Mouse (Mus musculus) left cerebral cortex, postnatal 10 days (tissue): ENCODE results near the gene Cacnb2. TPM values are rescaled to one million over a fixed set of nuclear protein-coding genes. Genes with fewer than 3 reads are reported as not detected.

Experiments
- DNase-seq, 2 experiments: peaks; one replicate each; pipeline ENCODE4 v3.0.0; 2021 to 2022; ENCODE audit warnings: low spot score in 2 of 2, mixed read lengths in 1 of 2; ENCODE audit errors: extremely low spot score in 1 of 2
- intact Hi-C: fragments of 180-260 bp; cut with DNase I; formaldehyde crosslinking; loops from one replicate; pipeline ENCODE4 v1.15.1; 2025
- total RNA-seq, 2 experiments: library from RNA; stranded (reverse); gene quantifications; 2 replicates each; pipeline ENCODE4 v1.2.3; 2021

The Cacnb2 gene
- total RNA-seq, 2 experiments from 2014 or later, result 32.5 to 36.1 TPM

GRCm38 (mm10) chr2:14834700-14835317, 231.9 kb downstream of the Cacnb2 start:
- intact Hi-C loops, result no loop called here
- no peak for DNase-seq

DNA sequence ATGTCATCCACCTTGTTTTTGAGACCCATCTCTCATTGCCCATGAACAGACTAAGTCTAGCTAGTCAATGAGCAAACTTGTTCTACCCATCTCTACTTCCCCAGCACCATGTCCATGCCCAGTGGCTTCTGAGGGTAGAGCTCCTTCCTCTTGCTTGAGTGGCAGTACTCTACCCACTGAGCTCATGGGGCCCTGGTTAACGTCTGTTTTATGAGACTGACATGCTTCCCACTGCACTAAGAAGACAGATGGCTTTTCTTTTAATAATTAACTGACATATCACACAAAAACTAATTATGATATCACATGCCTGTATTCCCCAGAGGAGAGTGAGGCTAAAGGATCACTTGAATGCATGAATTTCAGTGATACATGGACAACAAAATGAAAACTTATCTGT, 238.4 kb downstream of the Cacnb2 start:
- intact Hi-C loops, result no loop called here

DNA sequence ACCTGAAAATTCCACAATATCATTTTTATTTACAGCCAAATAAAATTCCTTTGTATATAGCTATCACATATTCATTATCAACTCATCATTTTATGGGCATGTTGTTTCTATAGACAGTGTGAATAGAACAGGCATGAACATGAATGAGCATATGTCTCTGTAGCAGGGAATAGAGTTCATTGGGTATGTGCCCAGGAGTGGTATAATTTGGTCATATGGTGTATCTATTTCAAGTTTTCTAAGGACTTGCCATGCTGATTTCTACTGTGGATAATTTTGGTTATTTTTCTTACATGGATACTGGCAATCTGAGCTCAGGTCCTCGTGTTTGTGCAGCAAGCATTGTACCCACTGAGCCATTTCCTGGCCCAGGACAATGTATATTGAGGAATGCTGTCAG, 243.8 kb downstream of the Cacnb2 start:
- peak in 1 of 2 experiments; percentile 30 for DNase-seq
- intact Hi-C loops, result no loop called here

More for the DNA sequence above, 238.4 kb downstream of the Cacnb2 start:
- no peak for DNase-seq

- intact Hi-C loops, result no loop called here
- DNase-seq, result no peak
These were observed 244.3 kb downstream of the Cacnb2 start for GRCm38 (mm10) chr2:14847188-14847587.

DNA sequence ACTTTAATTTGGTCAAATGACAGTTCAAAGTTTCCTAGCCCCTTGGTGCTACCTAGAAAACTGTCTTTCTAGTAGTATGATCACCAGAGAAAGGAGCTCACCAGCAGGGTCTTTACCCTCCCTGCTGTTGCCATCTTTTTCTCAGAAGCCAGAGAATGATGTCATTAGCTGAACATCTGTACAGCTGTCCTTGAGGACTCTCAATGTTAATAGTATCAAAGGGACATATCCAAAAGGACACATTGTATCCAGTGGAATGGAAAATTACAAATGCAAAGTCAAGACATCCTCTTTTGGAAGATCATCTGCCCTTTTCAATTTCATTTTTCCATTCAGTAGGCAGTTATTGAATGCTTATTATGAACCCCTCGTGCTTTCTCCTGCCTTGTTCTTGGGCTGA, 247.9 kb downstream of the Cacnb2 start:
- DNase-seq, result no peak
- intact Hi-C loops, result no loop called here

DNA sequence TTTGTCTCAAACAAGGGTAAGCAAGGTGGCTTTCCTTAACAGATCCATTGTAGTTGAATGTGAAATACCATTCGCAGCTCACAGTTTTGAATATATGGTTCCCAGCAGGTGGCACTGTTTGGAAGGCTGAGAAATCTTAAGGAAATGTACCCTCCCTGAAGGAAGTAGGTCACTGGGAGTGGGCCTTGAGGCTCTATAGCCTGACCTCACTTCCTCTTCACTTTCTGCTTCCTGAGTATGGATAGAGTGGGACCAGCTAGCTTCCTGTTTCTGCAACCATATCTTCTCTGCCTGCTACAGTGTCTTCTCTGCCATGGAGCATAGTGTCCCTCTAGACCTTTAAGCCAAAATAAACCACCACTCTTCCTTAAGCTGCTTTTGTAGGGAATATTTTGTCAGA, 248.5 kb downstream of the Cacnb2 start:
- no peak for DNase-seq
- intact Hi-C loops, result no loop called here

- intact Hi-C loops, result no loop called here
- no peak for DNase-seq
These were observed 251.2 kb downstream of the Cacnb2 start for GRCm38 (mm10) chr2:14854054-14854453.

- no peak for DNase-seq
- intact Hi-C loops, result no loop called here
These were observed 255.4 kb downstream of the Cacnb2 start for GRCm38 (mm10) chr2:14858301-14858700.

DNA sequence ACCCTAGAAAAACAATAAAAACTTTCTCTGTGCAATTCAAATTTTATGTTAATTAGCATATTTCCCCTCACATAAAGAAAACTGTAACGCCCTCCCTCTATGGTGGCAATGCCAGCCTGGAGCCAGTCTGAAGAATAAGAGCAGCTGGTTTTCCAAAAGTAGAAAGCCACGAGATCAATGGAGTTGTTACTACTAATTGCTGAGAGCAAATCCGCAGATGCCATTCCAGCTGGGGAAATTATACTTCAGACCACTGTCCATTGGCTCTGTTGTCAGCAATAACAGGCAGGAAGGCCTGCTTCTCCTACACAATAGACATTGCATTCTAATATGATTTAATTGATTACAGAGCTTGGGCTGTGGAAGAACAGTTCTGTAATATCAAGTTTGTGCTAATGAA, 257.5 kb downstream of the Cacnb2 start:
- no peak for DNase-seq
- intact Hi-C loops, result no loop called here

- peak in 1 of 2 experiments; percentile 20 for DNase-seq
- intact Hi-C loops, result no loop called here
These were observed 258.7 kb downstream of the Cacnb2 start for GRCm38 (mm10) chr2:14861613-14862012.

DNA sequence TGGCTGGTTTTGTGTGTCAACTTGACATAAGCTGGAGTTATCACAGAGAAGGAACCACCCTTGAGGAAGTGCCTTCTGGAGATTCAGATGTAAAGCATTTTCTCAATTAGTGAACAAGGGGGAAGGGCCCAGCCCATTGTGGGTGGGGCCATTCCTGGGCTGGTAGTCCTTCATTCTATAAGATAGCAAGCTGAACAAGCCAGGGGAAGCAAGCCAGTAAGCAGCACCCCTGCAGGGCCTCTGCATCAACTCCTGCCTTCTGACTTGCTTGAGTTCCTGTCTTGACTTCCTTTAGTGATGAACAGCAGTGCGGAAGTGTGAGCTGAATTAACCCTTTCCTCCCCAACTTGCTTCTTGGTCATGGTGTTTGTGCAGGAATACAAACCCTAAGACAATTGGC, 260.1 kb downstream of the Cacnb2 start:
- DNase-seq, result no peak
- intact Hi-C loops, result no loop called here

DNA sequence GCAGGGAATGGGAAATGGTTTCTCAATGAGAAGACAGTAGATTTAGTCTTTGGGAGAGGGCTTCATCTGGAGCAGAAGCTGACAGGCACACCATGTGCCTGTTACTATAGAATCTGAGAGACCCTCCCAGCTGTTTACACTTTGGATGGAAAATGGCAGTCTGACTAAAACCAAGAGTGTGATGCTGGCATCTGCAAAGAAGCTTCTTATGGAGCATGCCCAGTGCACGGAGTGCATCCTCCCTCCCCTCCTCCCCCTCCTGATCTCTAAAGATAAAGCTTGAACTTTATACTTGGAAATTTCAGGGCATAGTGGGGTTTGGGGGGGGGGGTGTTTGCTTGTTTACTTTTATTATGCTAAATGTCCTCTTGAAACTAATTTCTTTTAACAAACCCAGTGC, 270.2 kb downstream of the Cacnb2 start:
- DNase-seq, result no peak
- intact Hi-C loops, result no loop called here

DNA sequence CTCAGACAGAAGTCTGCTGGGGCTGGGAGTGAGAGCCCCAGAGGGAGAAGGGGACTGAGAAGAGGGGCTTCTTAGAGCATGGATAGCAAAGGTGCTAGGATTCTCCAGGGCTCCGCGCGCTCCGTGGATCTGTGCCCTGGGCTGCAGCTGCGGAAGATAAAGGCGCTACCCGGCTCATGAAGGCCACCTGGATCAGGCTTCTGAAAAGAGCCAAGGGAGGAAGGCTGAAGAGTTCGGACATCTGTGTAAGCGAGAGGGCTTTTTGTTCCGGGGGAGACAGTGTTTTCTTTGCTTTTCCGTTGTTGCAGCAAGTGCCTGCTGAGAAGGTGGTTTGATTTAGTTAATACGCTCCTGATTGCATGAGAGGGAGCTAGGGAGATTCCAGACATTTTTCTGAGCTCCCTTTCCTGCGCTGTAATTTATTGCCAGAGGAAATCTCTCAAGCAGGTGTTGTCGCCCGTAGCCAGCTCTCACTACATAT, 270.9 kb downstream of the Cacnb2 start:
- intact Hi-C loops, result no loop called here

GRCm38 (mm10) chr2:14874281-14875037, 271.6 kb downstream of the Cacnb2 start:
- intact Hi-C loops, result no loop called here
- no peak for DNase-seq

More for the DNA sequence above, 270.9 kb downstream of the Cacnb2 start:
- peak in 1 of 2 experiments; percentile 16 for DNase-seq

- DNase-seq, result no peak
- intact Hi-C loops, result no loop called here
These were observed 272.2 kb downstream of the Cacnb2 start for GRCm38 (mm10) chr2:14875121-14875520.

DNA sequence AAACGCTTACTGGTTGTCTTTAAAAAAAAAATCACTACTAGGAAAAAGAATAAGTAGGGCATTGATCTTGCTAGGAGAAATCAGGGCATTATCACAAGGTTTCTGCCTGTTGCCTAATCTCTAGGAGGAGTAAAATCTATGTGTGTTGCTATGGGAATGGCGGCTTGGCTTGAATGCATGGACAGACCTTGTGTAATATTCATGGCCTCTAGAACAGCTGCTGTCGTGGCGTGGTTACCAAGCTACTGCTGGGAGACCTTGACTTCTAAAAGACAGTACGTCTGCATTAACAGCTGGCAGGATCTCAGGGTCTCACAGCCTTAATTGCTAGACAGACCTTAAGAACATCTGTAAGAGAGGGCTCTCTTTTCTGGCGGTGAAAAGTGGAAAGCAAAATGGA, 272.7 kb downstream of the Cacnb2 start:
- no peak for DNase-seq
- intact Hi-C loops, result no loop called here

- intact Hi-C loops, result no loop called here
- no peak for DNase-seq
These were observed 276.1 kb downstream of the Cacnb2 start for GRCm38 (mm10) chr2:14878953-14879352.

- intact Hi-C loops, result no loop called here
- DNase-seq, result no peak
These were observed 280.6 kb downstream of the Cacnb2 start for GRCm38 (mm10) chr2:14883460-14883859.

DNA sequence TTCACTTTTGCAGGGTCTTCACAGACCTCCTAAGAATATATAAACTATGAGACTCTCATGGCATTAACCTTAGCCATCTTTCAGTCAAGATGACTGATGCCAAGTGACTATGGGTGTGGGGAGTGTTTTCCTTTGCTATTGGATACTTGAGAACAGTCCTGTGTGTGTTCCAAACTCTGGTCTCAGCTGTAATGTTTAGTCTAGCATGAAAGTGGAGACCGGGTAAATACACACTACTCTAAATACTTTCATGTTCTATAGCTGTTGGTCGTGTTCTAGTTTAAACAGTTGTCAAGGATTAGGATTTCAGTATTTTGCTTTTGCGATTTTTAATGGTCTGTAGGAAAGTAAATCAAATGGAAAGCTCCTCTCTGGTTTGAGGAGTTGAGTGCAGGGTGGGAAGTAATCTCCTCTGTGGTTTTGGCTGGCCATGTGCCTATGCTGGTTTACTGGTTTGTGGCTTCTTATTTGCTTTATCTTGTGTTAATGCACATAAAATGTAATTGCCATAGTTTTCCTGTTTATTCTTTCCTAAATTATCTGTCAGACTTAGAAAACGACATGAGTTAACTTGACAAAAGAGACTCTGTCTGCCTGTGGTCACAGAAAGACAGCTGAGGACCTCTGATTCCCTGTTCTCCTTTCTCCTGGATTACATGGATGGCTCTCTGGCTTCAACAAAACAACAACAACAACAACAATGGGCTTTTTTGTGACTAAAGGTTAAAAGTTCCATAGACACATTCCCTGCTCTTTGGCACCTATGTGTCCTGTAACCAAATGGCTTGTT, 285.7 kb downstream of the Cacnb2 start:
- DNase-seq, result no peak
- intact Hi-C loops, result no loop called here

DNA sequence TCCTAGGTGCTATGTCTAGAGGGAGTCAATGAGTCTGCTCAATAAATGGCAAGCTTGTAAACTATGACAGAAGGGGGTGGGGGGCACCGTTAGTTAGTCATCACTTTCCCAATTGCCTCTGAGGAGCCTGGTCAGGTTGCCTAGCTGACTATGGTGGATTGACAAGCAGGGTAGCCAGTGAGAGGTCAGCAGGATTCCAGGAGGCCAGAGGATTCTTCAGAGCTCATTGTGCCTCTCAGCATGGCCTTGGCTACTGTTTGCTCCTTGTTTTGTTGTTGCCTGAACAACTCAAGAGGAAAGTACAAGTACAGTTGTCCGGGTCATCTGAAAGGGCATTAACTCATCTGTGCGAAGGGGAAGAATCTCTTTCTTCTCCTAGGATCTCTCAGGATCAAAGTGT, 300.9 kb downstream of the Cacnb2 start:
- intact Hi-C loops, result no loop called here
- no peak for DNase-seq
